Mouse (Mus musculus) heart, embryonic 16.5 days (tissue): Measurements from ENCODE around the gene Cphx2. TPM values are rescaled to one million over a fixed set of nuclear protein-coding genes. Genes with fewer than 3 reads are reported as not detected.
A peak's percentile ranks its signal among the peaks of the same experiment; 100 is the strongest.
"Not testable (repeated sequence)": the region's sequence is repeated elsewhere in the genome, so short reads cannot be mapped to it uniquely, and the experiment has no call there.

ENCODE experiments used
- ATAC-seq: fragments of 200-750 bp; cut with Nextera tagmentation; replicated peaks from 2 replicates; pipeline ENCODE4 v1.8.0; 2017; ENCODE audit warnings: moderate number of reproducible peaks; ENCODE audit not compliant: insufficient read depth, low FRiP score; ENCODE audit errors: extremely low read depth
- H3K27ac ChIP-seq: fragments of 300-500 bp; sonication (generic); 2 replicates; pipeline ENCODE4 v1.5.1; 2014; ENCODE audit warnings: mild to moderate bottlenecking, low read length, control low read depth, moderate library complexity
- H3K27me3 ChIP-seq: fragments of 300-500 bp; sonication (generic); 2 replicates; pipeline ENCODE4 v1.6.1; 2014; ENCODE audit warnings: low read length, mixed read lengths; ENCODE audit not compliant: control insufficient read depth, insufficient read depth
- H3K36me3 ChIP-seq: fragments of 300-500 bp; sonication (generic); 2 replicates; pipeline ENCODE4 v1.6.1; 2014; ENCODE audit not compliant: control insufficient read depth, insufficient read depth
- H3K4me1 ChIP-seq: fragments of 300-500 bp; sonication (generic); 2 replicates; pipeline ENCODE4 v1.6.1; 2014; ENCODE audit warnings: low read length, mixed read lengths; ENCODE audit not compliant: control insufficient read depth, insufficient read depth
- H3K4me2 ChIP-seq: fragments of 300-500 bp; sonication (generic); 2 replicates; pipeline ENCODE4 v1.6.1; 2014; ENCODE audit warnings: low read depth, mild to moderate bottlenecking, control low read depth, low read length
- H3K4me3 ChIP-seq: fragments of 300-500 bp; sonication (generic); 2 replicates; pipeline ENCODE4 v1.5.1; 2014; ENCODE audit warnings: mild to moderate bottlenecking, control low read depth, low read length
- H3K9ac ChIP-seq: fragments of 300-500 bp; sonication (generic); 2 replicates; pipeline ENCODE4 v1.6.1; 2014; ENCODE audit warnings: low read length, control low read depth
- H3K9me3 ChIP-seq: fragments of 300-500 bp; sonication (generic); replicated peaks from 2 replicates; pipeline ENCODE4 v1.6.1; 2016; ENCODE audit warnings: low read length; ENCODE audit not compliant: control insufficient read depth
- WGBS: fragments of 180-500 bp; shearing (Covaris S2); extraction: QIAGEN DNeasy Blood & Tissue Kit; methylation state at CpG from one replicate; pipeline ENCODE4 v1.1.7; 2014; 5-methylcytosine and 5-hydroxymethylcytosine counted together
- polyA plus RNA-seq: library from polyadenylated mRNA; unstranded; fragments of >200 nt; fragmentation: Nextera tagmentation; extraction: Ambion mirVana; gene quantifications from 2 replicates; pipeline ENCODE4 v1.2.1, GENCODE M21; 2015

The Cphx2 gene
- polyA plus RNA-seq, 1 experiment from 2014 or later: not detected

DNA sequence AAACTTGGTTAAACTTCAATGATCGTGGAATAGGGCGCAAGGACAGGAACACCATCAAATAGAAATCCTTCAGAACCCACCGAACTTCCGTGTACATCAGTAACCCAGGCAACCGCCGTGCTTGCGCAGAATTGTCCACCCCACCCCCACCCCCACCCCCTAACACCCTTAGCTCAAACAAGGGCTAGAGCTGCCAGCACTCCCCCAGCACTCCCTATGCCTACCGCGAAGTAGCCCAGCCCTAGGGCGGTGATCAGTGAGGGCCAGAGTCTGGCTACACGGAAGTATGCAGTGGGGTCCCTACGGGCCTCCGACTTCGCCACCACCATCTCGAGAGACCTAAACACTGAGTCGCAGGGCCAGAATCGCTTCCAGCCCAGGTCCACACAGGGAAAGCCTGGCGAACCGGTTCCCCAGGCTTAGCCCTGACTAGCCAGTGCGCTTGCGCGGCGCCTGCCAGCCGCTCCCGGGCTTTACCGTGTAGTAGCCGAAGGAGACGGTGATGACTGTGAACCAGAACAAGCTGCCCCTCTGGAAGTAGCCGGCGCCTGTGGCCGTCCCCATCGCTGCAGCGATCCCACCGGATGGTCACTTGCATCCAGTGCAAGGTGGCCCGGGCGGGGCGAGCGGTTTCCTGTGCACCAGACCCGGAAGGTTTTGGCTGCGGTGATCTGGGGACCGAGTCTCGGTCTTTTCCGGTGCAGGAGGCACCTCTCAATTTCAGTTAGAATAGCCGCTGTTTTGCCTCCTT, 14.6 kb upstream of the Cphx2 start:
- H3K36me3 ChIP-seq, H3K4me2 ChIP-seq, H3K4me3 ChIP-seq, H3K9ac ChIP-seq, H3K9me3 ChIP-seq, H3K4me1 ChIP-seq, H3K27me3 ChIP-seq, H3K27ac ChIP-seq: not testable (repeated sequence)
- WGBS: no CpG with 5 or more reads among the region's 44 CpGs
- ATAC-seq: peak; percentile 72

DNA sequence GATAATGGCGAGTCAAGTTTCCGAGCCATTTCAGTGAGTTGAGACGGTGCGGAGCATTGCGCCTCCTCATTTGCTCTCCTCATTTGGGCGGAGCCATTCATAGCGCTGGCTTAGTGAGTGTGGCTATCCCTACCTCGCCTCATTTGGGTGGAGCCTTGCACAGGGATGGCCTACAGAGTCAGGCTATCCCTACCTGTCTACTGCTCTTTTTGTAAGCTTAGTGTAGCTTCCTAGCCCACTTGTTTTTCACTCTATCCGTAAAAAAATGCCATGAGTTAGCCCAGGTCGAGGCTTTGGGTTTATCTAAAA, 14.0 kb upstream of the Cphx2 start, which contains the start of gene Tmem254c:
Gene Tmem254c (minus strand): TSS at position 31 of the 309 bp plus-strand sequence.
- H3K9ac ChIP-seq, H3K4me3 ChIP-seq, H3K27ac ChIP-seq, H3K4me2 ChIP-seq, H3K36me3 ChIP-seq, H3K27me3 ChIP-seq, H3K4me1 ChIP-seq, H3K9me3 ChIP-seq: not testable (repeated sequence)
- peak; percentile 72 for ATAC-seq
- WGBS: no CpG with 5 or more reads among the region's 10 CpGs

DNA sequence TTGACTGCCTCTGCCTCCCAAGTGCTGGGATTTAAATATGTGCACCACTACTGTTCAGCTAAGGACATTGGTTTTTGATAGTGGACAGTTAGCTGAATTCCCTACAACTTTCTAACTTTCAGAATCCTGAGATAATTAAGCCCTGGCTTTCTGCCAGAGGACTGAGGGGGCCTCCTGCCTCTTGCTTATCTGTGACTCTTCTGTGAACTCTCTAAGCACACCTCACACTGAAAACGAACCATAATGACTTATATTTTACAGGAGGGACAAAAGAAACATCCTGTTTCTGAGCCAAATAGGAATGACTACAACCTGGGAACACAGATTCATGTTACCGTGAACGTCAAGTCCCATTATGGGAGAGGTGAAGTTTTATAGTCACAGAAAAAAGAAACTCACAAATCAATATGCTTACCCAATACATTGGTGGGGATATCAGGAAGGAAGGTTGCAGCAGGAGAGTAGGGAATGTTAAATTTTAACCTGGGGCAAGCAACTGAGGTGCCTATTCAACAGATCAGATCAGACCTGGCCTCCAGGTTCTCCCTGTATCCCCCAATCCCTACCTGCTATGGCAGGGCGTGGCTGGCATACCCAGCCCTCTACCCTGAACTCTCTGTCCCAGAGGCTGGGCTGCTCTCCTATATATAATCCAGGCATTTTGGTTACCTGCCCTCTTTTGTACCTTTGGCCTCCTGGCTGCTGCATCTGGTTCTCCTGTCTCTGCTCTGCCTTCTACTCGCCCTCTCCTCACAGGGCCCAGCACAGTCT, 4.5 kb upstream of the Cphx2 start:
- H3K27me3 ChIP-seq, H3K4me3 ChIP-seq, H3K9ac ChIP-seq, H3K4me2 ChIP-seq, ATAC-seq, H3K36me3 ChIP-seq, H3K9me3 ChIP-seq, H3K4me1 ChIP-seq, H3K27ac ChIP-seq: not testable (repeated sequence)
- WGBS: no CpG with 5 or more reads among the region's 5 CpGs

DNA sequence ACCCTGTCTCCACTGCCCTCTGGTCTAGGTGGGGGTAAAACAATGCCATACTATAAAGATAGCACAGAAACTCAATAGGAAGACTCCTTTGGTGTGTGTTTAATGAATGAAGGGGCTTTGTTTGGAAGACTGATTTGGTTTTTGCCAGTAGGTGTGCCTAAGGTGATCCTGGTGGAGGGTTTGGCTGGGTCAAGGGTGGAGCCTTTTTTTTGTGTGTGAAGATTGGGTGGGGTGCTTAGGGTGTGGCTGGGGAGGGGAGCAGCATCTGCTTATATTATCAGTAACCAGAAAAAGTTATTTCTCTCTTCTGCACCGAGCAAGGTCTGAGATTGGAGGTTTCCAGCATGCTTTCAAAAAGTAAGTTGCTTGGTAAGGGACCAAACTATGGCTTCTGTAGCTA, 681 bp downstream of the Cphx2 start, which contains the start of gene Cphx3:
Gene Cphx3 (plus strand): TSS at position 301 of the 400 bp plus-strand sequence.
- WGBS: no CpG with 5 or more reads among the region's 1 CpGs
- not testable (repeated sequence) for H3K36me3 ChIP-seq, H3K4me3 ChIP-seq, H3K9ac ChIP-seq, H3K9me3 ChIP-seq, H3K4me1 ChIP-seq, ATAC-seq, H3K27me3 ChIP-seq, H3K4me2 ChIP-seq, H3K27ac ChIP-seq

DNA sequence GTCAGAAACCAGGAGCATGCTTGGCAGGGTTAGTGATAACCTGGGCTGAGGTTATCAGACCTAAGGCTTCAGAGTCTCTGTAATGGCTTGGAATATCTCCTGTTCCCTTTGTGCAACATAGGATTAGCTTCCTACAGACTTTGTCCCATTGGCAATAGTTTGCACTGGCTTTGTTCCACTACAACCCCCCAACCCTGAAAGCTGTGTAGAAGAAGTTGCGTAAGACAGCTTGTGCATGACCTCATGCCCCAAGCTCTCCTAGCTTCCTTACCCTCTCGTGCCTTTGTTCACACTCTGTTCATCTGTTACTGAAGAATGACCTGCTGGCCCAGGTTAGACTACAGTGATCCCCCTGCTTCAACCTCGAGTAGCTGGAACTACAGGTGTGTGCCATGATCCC, 16.3 kb downstream of the Cphx2 start:
- not testable (repeated sequence) for ATAC-seq, H3K9ac ChIP-seq, H3K4me2 ChIP-seq, H3K4me3 ChIP-seq, H3K9me3 ChIP-seq, H3K27ac ChIP-seq, H3K27me3 ChIP-seq, H3K36me3 ChIP-seq, H3K4me1 ChIP-seq
- WGBS: no CpG with 5 or more reads among the region's 3 CpGs

DNA sequence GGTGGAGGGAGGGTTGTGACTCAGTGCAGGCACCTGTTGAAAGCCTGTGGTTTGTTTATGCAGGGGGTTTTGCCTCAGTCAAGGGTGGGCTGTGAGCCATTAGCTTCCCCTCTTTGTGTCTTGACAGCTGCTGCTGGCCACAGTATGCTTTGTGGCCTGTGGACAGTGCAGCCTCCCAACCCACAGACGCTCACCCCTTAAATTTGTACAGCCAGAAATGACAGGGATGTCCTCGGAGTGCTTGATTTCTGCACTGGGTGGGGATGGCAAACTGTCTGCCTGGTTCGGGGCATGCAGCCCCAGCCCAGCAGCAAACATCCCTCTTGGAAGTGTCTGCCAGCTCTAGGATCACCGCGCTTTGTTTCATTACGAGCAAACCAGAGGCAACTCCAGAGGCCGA, 36.8 kb downstream of the Cphx2 start, which contains the start of gene Duxbl2:
Gene Duxbl2 (plus strand): TSS at position 200 of the 400 bp plus-strand sequence.
- H3K4me1 ChIP-seq, H3K4me3 ChIP-seq, H3K36me3 ChIP-seq, H3K27me3 ChIP-seq, H3K9me3 ChIP-seq, H3K9ac ChIP-seq, ATAC-seq, H3K4me2 ChIP-seq, H3K27ac ChIP-seq: not testable (repeated sequence)
- no CpG with 5 or more reads among the region's 7 CpGs for WGBS

DNA sequence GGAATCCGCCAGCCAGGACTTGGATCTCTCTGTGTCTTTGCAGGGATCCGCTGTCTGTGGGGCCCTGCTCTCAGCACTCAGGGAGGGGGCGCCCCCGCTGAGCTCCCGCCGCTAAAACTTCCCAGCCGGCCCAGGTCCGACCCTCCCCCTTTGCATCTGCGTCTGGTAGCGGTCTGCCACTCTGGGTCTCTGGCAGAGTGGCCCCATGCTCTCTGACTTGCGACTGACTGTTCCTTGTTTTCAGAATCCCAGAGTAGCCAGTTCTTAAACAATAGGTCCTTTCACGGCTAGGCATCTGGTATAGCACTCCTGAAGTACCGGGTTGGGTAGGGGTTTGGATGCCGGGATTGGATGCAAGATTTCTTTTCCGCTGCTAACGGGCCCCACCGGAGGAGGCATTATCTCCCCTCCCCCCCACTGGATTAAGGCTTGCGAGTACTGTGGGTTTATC, 37.3 kb downstream of the Cphx2 start:
- no CpG with 5 or more reads among the region's 18 CpGs for WGBS
- H3K4me2 ChIP-seq, H3K4me3 ChIP-seq, H3K9ac ChIP-seq, H3K27me3 ChIP-seq, H3K4me1 ChIP-seq, H3K9me3 ChIP-seq, H3K36me3 ChIP-seq, H3K27ac ChIP-seq: not testable (repeated sequence)
- ATAC-seq: peak; percentile 70

DNA sequence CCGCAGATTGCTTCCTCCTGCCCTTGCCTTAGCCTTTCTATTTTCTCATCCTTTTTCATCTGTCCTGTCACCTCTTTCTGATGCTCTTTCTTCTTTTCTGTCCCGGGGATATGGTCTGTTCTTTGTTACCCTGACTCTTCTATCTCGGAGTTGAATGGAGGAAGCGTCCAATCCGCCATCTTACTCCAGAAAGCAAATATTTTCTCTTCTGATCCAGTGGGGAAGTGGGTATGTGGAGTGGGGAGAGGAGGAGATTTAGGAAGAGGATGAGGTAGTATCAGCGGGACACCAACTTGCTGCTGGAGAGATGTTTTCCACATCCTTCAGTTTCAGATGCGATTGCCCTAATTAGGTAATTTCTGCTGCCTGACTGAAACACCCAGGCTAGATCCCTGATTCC, 37.8 kb downstream of the Cphx2 start:
- H3K4me2 ChIP-seq, H3K27me3 ChIP-seq, H3K27ac ChIP-seq, H3K4me1 ChIP-seq, ATAC-seq, H3K36me3 ChIP-seq, H3K9me3 ChIP-seq, H3K9ac ChIP-seq, H3K4me3 ChIP-seq: not testable (repeated sequence)
- no CpG with 5 or more reads among the region's 7 CpGs for WGBS
